Mouse (Mus musculus): ENCODE measurements around the gene Sh3pxd2a.

GRCm38 (mm10) chr19:47448618-47449151, 15.5 kb downstream of the Sh3pxd2a start:
- TF ChIP-seq CTCF (conservative IDR thresholded peaks at IDR 0.05; ENCODE audit: low read length) (no peak), POU5F1 (IDR thresholded peaks at IDR 0.05; ENCODE audit: borderline replicate concordance, low read length) (no peak)
